Mouse (Mus musculus) liver, postnatal 0 days (tissue): ENCODE data around the gene Traf3.

ENCODE experiments used
- CTCF ChIP-seq: sonication (generic); IDR thresholded peaks from 2 replicates; pipeline ENCODE4 v1.5.1; 2016; ENCODE audit warnings: antibody characterized with exemption, low read depth
- EP300 ChIP-seq: IDR thresholded peaks from 2 replicates; pipeline ENCODE4 v1.6.1; 2016; ENCODE audit warnings: antibody characterized with exemption, low read depth, mild to moderate bottlenecking

- TF ChIP-seq EP300 (no peak), CTCF (no peak)
Observed at GRCm38 (mm10) chr12:111145269-111145668, 20.9 kb upstream of the Traf3 start.
